Mouse (Mus musculus) embryonic facial prominence, embryonic 10.5 days (tissue): ENCODE data around the gene Kdelr2. TPM values are rescaled to one million over a fixed set of nuclear protein-coding genes. Genes with fewer than 3 reads are reported as not detected.
A peak's percentile ranks its signal among the peaks of the same experiment; 100 is the strongest.

ENCODE experiments used
- DNase-seq: peaks from one replicate; pipeline ENCODE4 v3.0.0-alpha.2; 2017; ENCODE audit warnings: low spot score
- H3K27ac ChIP-seq: fragments of 300-500 bp; sonication (generic); replicated peaks from 2 replicates; pipeline ENCODE4 v1.5.1; 2016; ENCODE audit warnings: mild to moderate bottlenecking
- H3K27me3 ChIP-seq: fragments of 300-500 bp; sonication (generic); replicated peaks from 2 replicates; pipeline ENCODE4 v1.6.1; 2016; ENCODE audit warnings: low read depth, mild to moderate bottlenecking; ENCODE audit not compliant: poor library complexity, severe bottlenecking
- H3K36me3 ChIP-seq: fragments of 300-500 bp; sonication (generic); replicated peaks from 2 replicates; pipeline ENCODE4 v1.6.1; 2016; ENCODE audit warnings: mild to moderate bottlenecking, moderate library complexity
- H3K4me1 ChIP-seq: fragments of 300-500 bp; sonication (generic); 2 replicates; pipeline ENCODE4 v1.6.1; 2016
- H3K4me3 ChIP-seq: fragments of 300-500 bp; sonication (generic); 2 replicates; pipeline ENCODE4 v1.5.1; 2016; ENCODE audit warnings: mild to moderate bottlenecking, moderate library complexity
- H3K9me3 ChIP-seq: fragments of 300-500 bp; sonication (generic); 2 replicates; pipeline ENCODE4 v1.6.1; 2016; ENCODE audit warnings: mild to moderate bottlenecking
- WGBS: fragments of 180-500 bp; shearing (Covaris S2); methylation state at CpG from one replicate; pipeline ENCODE4 v1.1.7; 2016; 5-methylcytosine and 5-hydroxymethylcytosine counted together
- polyA plus RNA-seq: library from polyadenylated mRNA; unstranded; fragments of >200 nt; fragmentation: Nextera tagmentation; extraction: Ambion mirVana; gene quantifications from 2 replicates; pipeline ENCODE4 v1.2.1, GENCODE M21; 2016

The Kdelr2 gene
- polyA plus RNA-seq, 1 experiment from 2014 or later, result 226 TPM

DNA sequence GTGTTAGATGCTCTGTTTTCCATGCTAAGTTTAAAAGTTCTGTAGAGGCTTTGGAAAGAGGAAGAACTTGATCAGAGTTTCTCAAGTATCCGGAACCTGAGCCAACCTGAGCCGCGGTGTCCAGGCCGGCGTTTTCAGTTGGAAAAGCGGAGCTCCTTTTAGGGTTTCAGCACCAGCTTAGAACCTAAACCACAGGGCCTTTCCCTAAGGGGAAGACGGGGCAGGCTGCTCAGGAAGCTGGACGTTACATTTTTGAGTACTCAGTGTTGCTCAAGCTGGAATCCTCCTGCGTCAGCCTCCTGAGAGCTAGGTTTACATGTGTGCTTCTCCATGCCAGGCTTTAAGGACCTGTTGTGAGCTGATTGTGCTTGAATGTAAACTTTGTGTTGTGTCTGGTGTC is 2.9 kb downstream of the Kdelr2 start:
- no peak for DNase-seq
- Histone ChIP-seq H3K4me3 (no peak overlapping the region), H3K27ac (no peak overlapping the region), H3K36me3 (peaks cover 62% of the 10 kb centered on the region), H3K27me3 (no peaks in the 10 kb centered on the region), H3K9me3 (no peaks in the 10 kb centered on the region), H3K4me1 (peaks cover 22% of the 10 kb centered on the region)
- 95% methylated on average over 9 of the region's 9 CpGs for WGBS

DNA sequence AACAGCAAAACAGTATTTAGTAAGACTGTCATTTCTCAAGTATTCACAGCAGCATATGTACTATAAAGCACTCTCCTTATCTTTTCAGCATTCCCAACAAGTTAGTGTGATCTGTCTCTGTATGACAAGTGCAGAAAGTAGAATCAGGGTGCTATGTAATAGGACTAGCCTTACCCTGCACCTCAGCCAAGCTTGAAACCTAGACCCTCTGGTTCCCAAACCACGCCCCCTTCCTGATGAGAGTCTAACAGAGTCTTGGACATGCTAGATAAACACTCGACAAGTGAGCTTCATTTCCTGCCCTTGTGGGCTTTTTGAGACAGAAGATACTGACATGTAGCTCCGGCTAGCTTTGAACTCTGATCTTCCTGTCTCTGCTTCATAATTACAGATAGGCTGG is 5.6 kb downstream of the Kdelr2 start:
- no peak overlapping the region for H3K27ac ChIP-seq
- H3K4me1 ChIP-seq, result peaks cover 12% of the 10 kb centered on the region
- no peak overlapping the region for H3K4me3 ChIP-seq
- DNase-seq, result no peak
- H3K27me3 ChIP-seq, result no peaks in the 10 kb centered on the region
- H3K36me3 ChIP-seq, result peaks cover 85% of the 10 kb centered on the region
- H3K9me3 ChIP-seq, result no peaks in the 10 kb centered on the region
- WGBS, result 65% methylated on average over 3 of the region's 3 CpGs

DNA sequence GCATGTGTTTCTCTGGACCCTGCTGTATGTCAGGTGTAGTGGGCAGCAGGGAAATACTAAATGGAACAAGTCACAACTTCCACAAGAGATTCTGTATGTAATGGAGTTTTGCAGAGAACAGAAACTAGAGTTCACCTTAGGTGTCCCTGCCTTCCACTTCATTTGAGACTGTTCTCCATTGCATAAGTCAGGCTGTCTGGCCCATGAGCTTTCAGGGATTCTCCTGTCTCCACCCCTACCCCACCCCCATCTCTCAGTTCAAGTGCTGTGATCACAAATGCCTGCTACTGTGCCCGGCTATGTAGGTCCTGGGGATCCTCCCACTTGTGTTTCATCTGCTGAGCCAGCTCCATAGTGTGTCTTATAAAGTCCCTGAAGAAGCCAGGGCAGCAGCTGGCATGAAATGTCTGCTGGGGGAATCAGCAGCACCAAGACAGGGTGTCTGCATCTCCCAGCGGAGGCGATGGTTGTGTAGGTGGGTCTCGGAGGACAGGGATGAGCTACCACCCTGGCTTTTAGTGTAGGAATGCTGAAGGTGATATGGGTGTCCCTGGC is 7.3 kb downstream of the Kdelr2 start:
- Histone ChIP-seq H3K4me1 (no peaks in the 10 kb centered on the region), H3K4me3 (no peak overlapping the region), H3K36me3 (peaks cover 87% of the 10 kb centered on the region), H3K27me3 (no peaks in the 10 kb centered on the region), H3K27ac (no peak overlapping the region), H3K9me3 (no peaks in the 10 kb centered on the region)
- DNase-seq, result no peak
- WGBS, result 92% methylated on average over 4 of the region's 4 CpGs

DNA sequence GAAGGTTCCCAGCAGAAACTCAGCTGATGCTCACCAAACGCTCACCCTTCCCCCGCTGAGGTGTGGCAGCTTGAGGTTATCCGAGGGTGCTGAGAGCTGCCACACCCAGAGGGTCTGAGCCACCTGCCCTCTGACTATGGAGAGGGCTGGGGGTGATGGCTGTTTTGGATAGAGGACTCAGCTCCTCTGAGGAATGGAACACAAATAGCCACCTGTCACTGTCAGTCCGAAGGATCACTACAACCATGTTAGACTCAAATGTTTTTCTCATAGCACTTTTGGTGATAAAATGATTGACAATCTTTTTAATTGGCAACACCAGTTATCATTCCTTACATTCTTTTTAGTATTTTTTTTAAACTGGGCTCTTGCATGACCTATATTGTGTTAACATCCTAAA is 17.8 kb downstream of the Kdelr2 start:
- no peak for DNase-seq
- Histone ChIP-seq H3K4me3 (no peak overlapping the region), H3K36me3 (peaks cover 74% of the 10 kb centered on the region), H3K27me3 (no peaks in the 10 kb centered on the region), H3K27ac (no peak overlapping the region), H3K4me1 (no peaks in the 10 kb centered on the region), H3K9me3 (no peaks in the 10 kb centered on the region)
- 87% methylated on average over 4 of the region's 4 CpGs for WGBS

DNA sequence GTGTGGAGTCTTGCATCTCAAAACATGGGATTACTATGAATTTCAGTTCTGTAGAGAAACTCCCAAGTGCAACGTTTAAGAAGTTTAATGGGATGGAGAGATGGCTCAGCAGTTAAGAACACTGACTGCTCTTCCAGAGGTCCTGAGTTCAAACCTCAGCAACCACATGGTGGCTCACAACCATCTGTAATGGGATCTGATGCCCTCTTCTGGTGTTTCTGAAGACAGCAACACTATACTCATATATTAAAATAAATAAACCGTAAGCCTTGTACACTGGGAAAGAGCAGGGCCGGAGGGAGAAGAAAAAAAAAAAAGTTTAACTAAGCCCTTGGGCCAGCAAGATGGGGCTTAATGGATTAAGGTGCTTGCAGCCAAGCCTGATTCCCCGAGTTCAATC is 19.4 kb downstream of the Kdelr2 start:
- Histone ChIP-seq H3K36me3 (peaks cover 59% of the 10 kb centered on the region), H3K9me3 (no peaks in the 10 kb centered on the region), H3K27me3 (no peaks in the 10 kb centered on the region), H3K4me3 (no peak overlapping the region), H3K27ac (no peak overlapping the region), H3K4me1 (no peaks in the 10 kb centered on the region)
- DNase-seq, result no peak
- 82% methylated on average over 4 of the region's 4 CpGs for WGBS

DNA sequence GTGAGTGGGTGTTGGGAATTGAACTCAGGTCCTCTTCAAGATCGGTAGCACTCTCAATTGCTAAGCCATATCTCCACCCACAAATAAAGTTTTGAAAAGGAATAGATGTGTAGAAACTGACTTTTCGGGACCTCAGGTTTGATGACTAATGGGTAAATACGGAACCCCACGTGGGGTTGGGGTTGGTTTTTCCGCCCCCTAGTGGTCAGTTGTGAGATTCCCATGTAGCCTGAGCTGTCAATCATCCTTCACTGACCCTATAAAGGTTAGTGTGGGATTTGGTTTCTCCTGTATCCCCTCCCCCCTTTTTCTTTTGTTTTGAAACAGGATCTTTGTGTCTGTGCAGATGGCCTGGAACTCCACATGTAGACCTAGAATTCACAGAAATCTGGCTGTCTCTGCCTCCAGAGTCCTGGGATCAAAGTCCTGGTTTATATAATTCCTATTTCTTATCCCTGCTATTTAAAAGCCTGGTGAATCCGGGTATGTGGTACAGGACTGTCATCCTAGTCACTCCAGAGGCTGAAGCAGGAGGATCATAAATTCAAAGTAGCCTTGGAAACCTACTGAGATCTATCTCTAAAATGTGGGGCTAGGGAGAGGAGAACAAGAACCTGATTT is 20.4 kb downstream of the Kdelr2 start:
- 31% methylated on average over 6 of the region's 6 CpGs for WGBS
- H3K9me3 ChIP-seq, result no peaks in the 10 kb centered on the region
- peak; percentile 74 for DNase-seq
- H3K36me3 ChIP-seq, result peaks cover 48% of the 10 kb centered on the region
- H3K4me3 ChIP-seq, result no peak overlapping the region
- H3K4me1 ChIP-seq, result no peaks in the 10 kb centered on the region
- no peaks in the 10 kb centered on the region for H3K27me3 ChIP-seq
- no peak overlapping the region for H3K27ac ChIP-seq

DNA sequence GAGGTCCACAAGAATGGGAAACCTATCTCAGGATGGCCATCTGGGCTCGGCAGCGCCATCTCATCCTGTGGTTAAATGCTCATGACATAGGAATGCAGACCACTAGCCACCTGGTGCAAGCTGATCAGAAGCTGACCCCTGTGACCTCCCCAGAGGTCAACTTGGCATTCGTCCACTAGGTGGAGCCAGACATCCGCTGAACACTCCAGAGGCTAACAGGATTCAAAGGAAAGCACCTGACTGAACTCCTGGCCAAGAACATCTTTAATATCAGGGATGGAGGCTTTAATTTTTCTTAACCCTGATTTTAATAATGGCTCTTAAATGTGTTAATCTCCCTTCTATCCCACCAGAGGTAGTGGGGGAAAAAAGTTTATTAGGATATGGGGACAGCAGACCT is 30.8 kb downstream of the Kdelr2 start:
- H3K4me1 ChIP-seq, result no peaks in the 10 kb centered on the region
- no peaks in the 10 kb centered on the region for H3K27me3 ChIP-seq
- H3K4me3 ChIP-seq, result no peak overlapping the region
- peak; percentile 82 for DNase-seq
- 5% methylated on average over 4 of the region's 4 CpGs for WGBS
- no peaks in the 10 kb centered on the region for H3K36me3 ChIP-seq
- no peak overlapping the region for H3K27ac ChIP-seq
- H3K9me3 ChIP-seq, result no peaks in the 10 kb centered on the region

DNA sequence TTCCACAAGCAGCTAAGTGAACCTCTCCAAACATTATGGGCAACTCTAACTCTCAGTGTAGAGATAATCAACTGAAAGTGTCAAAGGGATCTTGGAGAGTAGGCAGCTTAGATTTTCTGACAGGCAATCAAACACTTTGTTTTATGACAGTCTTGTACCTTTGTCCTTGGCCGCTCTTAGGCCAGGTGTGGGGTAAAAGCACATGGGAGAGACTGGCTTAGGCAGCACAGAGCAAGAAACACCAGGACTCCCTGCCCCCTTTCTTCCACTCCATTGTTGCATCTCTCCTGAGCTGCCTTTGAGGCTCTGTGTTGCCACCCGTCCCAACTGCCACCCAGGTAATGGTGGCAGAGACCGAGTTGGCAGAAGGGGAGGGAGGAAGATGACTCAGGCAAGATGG is 37.7 kb downstream of the Kdelr2 start:
- no peaks in the 10 kb centered on the region for H3K9me3 ChIP-seq
- H3K27me3 ChIP-seq, result no peaks in the 10 kb centered on the region
- DNase-seq, result no peak
- no peaks in the 10 kb centered on the region for H3K36me3 ChIP-seq
- no peak overlapping the region for H3K27ac ChIP-seq
- no peak overlapping the region for H3K4me3 ChIP-seq
- 88% methylated on average over 3 of the region's 3 CpGs for WGBS
- H3K4me1 ChIP-seq, result no peaks in the 10 kb centered on the region

DNA sequence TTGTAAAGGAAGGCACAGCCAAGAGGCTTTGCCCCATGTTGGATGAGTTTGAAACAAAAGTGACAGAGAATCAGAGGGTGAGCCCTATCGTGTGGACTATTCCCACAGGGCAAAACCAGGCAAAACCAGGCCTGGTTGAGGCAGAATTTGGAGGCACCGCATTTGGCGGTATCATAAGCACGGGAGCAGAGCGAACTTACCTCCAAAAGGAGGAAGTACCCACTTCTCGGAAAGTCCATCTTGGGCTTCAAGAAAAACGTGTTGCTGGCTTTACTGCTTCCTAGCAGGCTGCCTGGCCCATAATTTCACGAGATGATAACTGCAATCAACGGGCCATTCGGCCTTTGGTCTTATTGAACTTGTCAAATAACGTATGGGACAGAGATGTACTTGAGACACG is 38.1 kb downstream of the Kdelr2 start:
- Histone ChIP-seq H3K9me3 (no peaks in the 10 kb centered on the region), H3K36me3 (no peaks in the 10 kb centered on the region), H3K27me3 (no peaks in the 10 kb centered on the region), H3K27ac (no peak overlapping the region), H3K4me1 (no peaks in the 10 kb centered on the region), H3K4me3 (no peak overlapping the region)
- DNase-seq, result peak; percentile 4
- WGBS, result 86% methylated on average over 12 of the region's 12 CpGs

DNA sequence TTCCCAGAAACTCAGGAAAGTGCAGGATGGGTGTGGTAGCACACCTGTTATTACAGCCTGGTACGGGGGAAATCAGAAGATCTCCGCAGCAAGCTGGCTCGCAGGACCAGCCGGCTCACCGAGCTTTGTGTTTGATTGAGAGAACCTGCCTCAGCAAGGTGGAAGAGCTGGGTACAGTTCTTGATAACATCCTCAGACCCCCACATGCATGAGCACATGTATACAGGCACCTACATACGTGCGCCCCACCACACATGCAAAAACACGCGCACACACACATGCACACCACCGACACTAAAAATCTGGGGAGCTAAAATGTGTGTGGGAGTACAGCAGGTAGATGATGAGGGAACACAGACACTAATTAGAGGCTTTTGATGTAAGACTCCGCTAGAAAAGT is 60.0 kb downstream of the Kdelr2 start:
- 79% methylated on average over 11 of the region's 11 CpGs for WGBS
- no peak for DNase-seq
- peaks cover 17% of the 10 kb centered on the region for H3K4me1 ChIP-seq
- H3K27me3 ChIP-seq, result peaks cover 15% of the 10 kb centered on the region; the same call in 1 of the 2 replicates
- H3K36me3 ChIP-seq, result peaks cover 22% of the 10 kb centered on the region
- peak overlapping the region; percentile 83; the same call in 1 of the 2 replicates for H3K27ac ChIP-seq
- H3K4me3 ChIP-seq, result peak overlapping the region; percentile 83
- no peaks in the 10 kb centered on the region for H3K9me3 ChIP-seq

DNA sequence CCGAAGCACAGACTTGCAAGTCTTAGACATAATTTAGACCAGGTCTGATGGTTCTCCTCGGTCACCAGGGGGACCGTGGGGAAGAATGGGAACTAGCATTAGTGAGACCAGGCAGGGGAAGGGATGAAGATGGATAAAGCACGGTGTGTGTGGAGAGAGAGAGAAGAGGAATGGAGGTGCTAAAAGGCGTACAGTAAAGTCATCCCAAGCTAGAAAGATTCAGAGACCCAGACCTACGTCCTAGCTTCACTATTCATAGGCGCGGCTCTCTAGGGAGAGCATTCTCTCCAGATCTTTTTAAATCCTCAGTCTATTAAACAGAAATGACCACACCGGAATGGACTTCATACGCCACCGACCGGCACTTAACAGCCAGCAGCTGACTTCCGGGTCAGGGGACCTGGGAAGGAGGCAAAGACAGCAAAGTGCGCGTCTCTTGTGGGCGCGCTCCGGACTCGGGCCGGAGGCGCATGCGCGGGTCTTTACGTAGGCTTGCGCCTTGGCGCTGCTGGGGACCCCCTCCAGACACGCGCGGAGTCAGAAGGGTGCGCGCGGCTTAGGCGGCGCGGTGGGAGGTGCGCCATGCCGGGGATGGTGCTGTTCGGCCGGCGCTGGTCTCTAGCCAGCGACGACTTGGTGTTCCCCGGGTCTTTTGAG is 60.6 kb downstream of the Kdelr2 start, which contains the start of gene Daglb:
TSS of gene Daglb (plus strand) at position 485 of the 657 bp plus-strand sequence.
- Histone ChIP-seq H3K27ac (peak within 1 kb of the TSS; percentile 83), H3K36me3 (peaks cover 28% of the 10 kb centered on the region), H3K27me3 (peaks cover 15% of the 10 kb centered on the region; the same call in 1 of the 2 replicates), H3K4me1 (peaks cover 17% of the 10 kb centered on the region), H3K9me3 (no peaks in the 10 kb centered on the region), H3K4me3 (peak within 1 kb of the TSS; percentile 83)
- 2% methylated on average over 43 of the region's 43 CpGs for WGBS
- DNase-seq, result peak; percentile 92

DNA sequence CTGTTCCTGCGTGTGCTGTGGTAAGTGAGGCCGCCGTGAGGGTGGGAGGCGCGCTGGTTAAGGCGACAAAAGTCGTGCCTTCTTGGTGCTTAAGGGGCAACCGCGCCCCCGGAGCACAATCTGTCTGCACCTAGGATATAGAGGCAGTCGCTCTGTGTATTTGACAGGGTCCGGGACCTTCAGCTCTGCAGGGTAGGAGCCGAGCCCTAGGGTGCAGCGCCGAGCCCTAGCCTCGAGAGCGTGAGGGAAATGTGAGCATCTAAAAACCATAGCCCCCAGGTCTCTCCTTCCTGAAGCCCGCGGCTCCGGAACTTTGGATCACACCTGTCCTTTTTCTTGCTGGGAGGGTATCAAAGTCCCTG is 61.1 kb downstream of the Kdelr2 start:
- Histone ChIP-seq H3K27me3 (peaks cover 15% of the 10 kb centered on the region; the same call in 1 of the 2 replicates), H3K36me3 (peaks cover 33% of the 10 kb centered on the region), H3K4me1 (peaks cover 17% of the 10 kb centered on the region), H3K9me3 (no peaks in the 10 kb centered on the region), H3K27ac (peak overlapping the region; percentile 83), H3K4me3 (peak overlapping the region; percentile 83)
- under 1% methylated on average over 20 of the region's 20 CpGs for WGBS
- no peak for DNase-seq
